In the genomic region with DNA sequence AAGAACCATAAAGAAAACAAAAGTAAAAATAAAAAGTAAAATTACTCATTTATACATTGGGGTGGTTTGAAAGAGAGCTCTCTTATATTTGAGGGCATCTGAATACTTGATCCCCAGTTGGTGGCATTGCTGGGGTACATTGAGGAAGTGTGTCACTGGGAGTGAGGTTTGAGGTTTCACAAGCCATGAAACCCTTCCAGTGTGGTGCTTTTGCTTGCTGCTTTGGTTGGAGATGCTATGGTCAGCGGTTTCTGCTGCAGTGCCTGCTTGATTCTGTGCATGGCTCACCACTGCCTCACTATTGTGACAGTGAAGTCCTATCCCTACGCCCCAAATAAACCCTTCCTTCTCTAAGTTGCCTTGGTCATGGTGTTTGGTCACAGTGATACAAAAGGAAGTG, we compare ENCODE assay signal across 26 mouse cellular contexts. TPM values are rescaled to one million over a fixed set of nuclear protein-coding genes. Genes with fewer than 3 reads are reported as not detected.
DNase-seq lines count a peak whose midpoint lies in the region; ATAC-seq lines count a peak whose summit lies in the region.
"Had no signal": no experiment of that assay in that cellular context is flagged by ENCODE, and none has a peak within 500 bp of the region (broad histone marks: within the 10 kb centered on the region; RNA-seq: fewer than 3 reads in every experiment).

No protein-coding gene starts in this region.

- DNase-seq in 3134 (ENCODE audit: extremely low read depth, insufficient read length, low spot score), result peak; percentile 27
- peak; percentile 71 for DNase-seq in 3T3-L1 (ENCODE audit: low read depth, low spot score)
- DNase-seq in urinary bladder, adult 2 months (ENCODE audit: low spot score), result no peak
- no peak for DNase-seq in B cell, adult 2 months
- DNase-seq: adrenal gland, postnatal 36 days; cerebellum, adult 8-10 months; cerebellum, postnatal 25 days; gastrocnemius, postnatal 10 days; heart, postnatal 36 days; kidney, adult 11 months; kidney, postnatal 4 days; layer of hippocampus, postnatal 36 days; left cerebral cortex, postnatal 4 days; liver, postnatal 0 days; lung, postnatal 4 days; right cerebral cortex, postnatal 4 days; thymus, adult 2 months; thymus, postnatal 4 days had no signal

- ATAC-seq in granulocyte monocyte progenitor cell, adult 5-6 weeks (replicated peaks; ENCODE audit: poor library complexity, severe bottlenecking), result peak; percentile 98
- ATAC-seq in monocyte, adult 5-6 weeks (replicated peaks; ENCODE audit: insufficient number of reproducible peaks, low FRiP score, low TSS enrichment, poor library complexity, severe bottlenecking), result 0 out of 2 replicates have a peak, but pooled peaks have one; percentile 35
- ATAC-seq: CD4-positive, CD25-positive, alpha-beta regulatory T cell, adult 4 months; forebrain, embryonic 14.5 days; inflammation-experienced regulatory T-cells, adult 6 months; liver, embryonic 12.5 days; liver, postnatal 0 days; lung, postnatal 0 days; midbrain, embryonic 16.5 days had no signal

RNA-seq across cellular contexts. Expression of a gene that starts 10.9 kb away (rescaled TPM):
- 0.69 and 1.8 TPM in 2 replicates for total RNA-seq in granulocyte monocyte progenitor cell, adult 5-6 weeks (2014; fragmentation: Nextera tagmentation)
- 0.26 and 0.78 TPM in 2 replicates for total RNA-seq in granulocyte monocyte progenitor cell, adult 5-6 weeks (2017)
- total RNA-seq in monocyte, adult 5-6 weeks (2017), result 0.95 to 1.5 TPM (median 1.2 TPM) in 3 replicates
- 12.2 and 13.2 TPM in 2 replicates for polyA plus RNA-seq in urinary bladder, adult 2 months (2012; rRNA removed)
- polyA plus RNA-seq: CD4-positive, CD25-positive, alpha-beta regulatory T cell, adult 4 months; inflammation-experienced regulatory T-cells, adult 6 months had no signal

Comparison
In these comparisons a context has a peak if more than half of its experiments do, and no peak if none do; other contexts are left out.
1. DNase-seq: peak in 3134 (single experiment) and 3T3-L1 (single experiment); none in urinary bladder, adult 2 months (single experiment) and B cell, adult 2 months (0 of 2).